Mouse (Mus musculus) embryonic facial prominence, embryonic 12.5 days (tissue): ENCODE measurements around the gene Sncb. TPM values are rescaled to one million over a fixed set of nuclear protein-coding genes. Genes with fewer than 3 reads are reported as not detected.
A peak's percentile ranks its signal among the peaks of the same experiment; 100 is the strongest.

Experiments used
- ATAC-seq: fragments of 200-750 bp; cut with Nextera tagmentation; 2 replicates; pipeline ENCODE4 v1.8.0; 2017; ENCODE audit not compliant: insufficient number of reproducible peaks, insufficient read depth, low FRiP score, low TSS enrichment
- H3K27ac ChIP-seq: fragments of 300-500 bp; sonication (generic); 2 replicates; pipeline ENCODE4 v1.5.1; 2016; ENCODE audit warnings: mild to moderate bottlenecking
- H3K27me3 ChIP-seq: fragments of 300-500 bp; sonication (generic); 2 replicates; pipeline ENCODE4 v1.6.1; 2016; ENCODE audit warnings: mild to moderate bottlenecking, moderate library complexity
- H3K36me3 ChIP-seq: fragments of 300-500 bp; sonication (generic); 2 replicates; pipeline ENCODE4 v1.6.1; 2016; ENCODE audit warnings: mild to moderate bottlenecking
- H3K4me1 ChIP-seq: fragments of 300-500 bp; sonication (generic); 2 replicates; pipeline ENCODE4 v1.6.1; 2016
- H3K4me2 ChIP-seq: fragments of 300-500 bp; sonication (generic); replicated peaks from 2 replicates; pipeline ENCODE4 v1.6.1; 2016; ENCODE audit warnings: mild to moderate bottlenecking, moderate library complexity
- H3K4me3 ChIP-seq: fragments of 300-500 bp; sonication (generic); 2 replicates; pipeline ENCODE4 v1.5.1; 2016; ENCODE audit warnings: mild to moderate bottlenecking
- H3K9ac ChIP-seq: fragments of 300-500 bp; sonication (generic); 2 replicates; pipeline ENCODE4 v1.6.1; 2016; ENCODE audit warnings: mild to moderate bottlenecking, moderate library complexity
- H3K9me3 ChIP-seq: fragments of 300-500 bp; sonication (generic); 2 replicates; pipeline ENCODE4 v1.6.1; 2016; ENCODE audit warnings: mild to moderate bottlenecking, moderate library complexity
- WGBS: fragments of 180-500 bp; shearing (Covaris S2); methylation state at CpG from one replicate; pipeline ENCODE4 v1.1.7; 2016; 5-methylcytosine and 5-hydroxymethylcytosine counted together
- polyA plus RNA-seq: library from polyadenylated mRNA; unstranded; fragments of >200 nt; fragmentation: Nextera tagmentation; extraction: Ambion mirVana; gene quantifications from 2 replicates; pipeline ENCODE4 v1.2.1, GENCODE M21; 2016

Gene Sncb
- polyA plus RNA-seq, 1 experiment from 2014 or later, result 0.27 TPM

DNA sequence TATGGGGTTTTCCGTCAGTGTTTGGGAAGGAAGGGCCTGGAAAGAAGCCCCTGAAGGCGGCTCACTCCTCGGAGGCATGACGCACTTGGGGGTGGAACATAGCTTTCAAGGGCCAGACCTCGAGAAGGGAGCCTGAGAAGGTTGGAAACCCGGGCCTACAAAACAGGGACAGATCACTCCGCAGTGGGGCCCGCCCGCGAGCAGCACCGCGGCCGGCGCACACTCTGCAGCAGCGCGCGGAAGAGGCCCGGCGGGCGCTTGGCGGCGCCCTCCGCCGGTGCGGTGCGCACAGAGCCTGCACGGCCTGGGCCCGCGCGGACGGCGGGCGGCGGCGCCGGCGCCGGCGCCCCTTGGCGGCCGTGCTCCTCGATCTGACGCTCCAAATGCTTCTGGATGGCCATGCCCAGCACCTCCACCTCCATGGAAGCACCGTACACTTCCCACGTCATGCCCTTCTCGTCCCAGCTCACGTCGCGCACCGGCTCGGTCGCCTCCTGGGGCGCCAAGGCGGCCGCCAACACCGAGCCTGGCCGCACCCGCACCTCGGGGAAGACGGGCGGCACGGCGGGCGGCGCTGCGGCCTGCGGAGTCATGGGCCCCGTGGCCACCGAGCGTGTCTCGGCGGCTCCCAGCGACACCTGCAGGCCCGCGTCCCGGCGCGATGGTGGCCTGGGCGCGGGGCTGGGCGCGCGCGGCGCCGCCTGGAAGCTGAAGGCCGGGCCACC, 28.7 kb downstream of the Sncb start:
- ATAC-seq, result peak; percentile 65; the same call in 1 of the 2 replicates
- Histone ChIP-seq H3K4me1 (peaks cover 13% of the 10 kb centered on the region), H3K36me3 (no peaks in the 10 kb centered on the region), H3K9ac (peak overlapping the region; percentile 47), H3K4me2 (peak overlapping the region; percentile 76), H3K9me3 (no peaks in the 10 kb centered on the region), H3K4me3 (peak overlapping the region; percentile 43), H3K27me3 (peaks cover 50% of the 10 kb centered on the region), H3K27ac (no peak overlapping the region)
- 1% methylated on average over 82 of the region's 87 CpGs for WGBS

DNA sequence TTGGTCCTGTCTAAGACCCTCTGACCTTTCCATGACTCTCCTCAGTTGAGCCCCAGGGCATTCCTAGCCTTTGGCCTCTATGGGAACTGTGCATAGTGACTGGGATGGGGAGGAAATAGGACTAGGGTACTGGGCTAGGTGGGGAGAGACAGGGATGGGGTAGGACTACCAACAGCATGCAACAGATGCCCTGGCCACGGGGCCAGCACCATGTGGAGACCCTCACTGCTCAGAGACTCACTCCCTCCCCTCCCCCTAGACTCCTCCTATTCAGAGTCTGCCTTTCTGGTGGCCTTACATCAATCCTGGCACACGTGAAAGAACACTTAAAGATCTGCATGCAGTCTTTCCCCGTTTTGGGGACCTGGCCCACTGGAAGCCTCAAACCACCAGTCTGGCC, 29.5 kb downstream of the Sncb start:
- H3K9me3 ChIP-seq, result no peaks in the 10 kb centered on the region
- peaks cover 13% of the 10 kb centered on the region for H3K4me1 ChIP-seq
- no peak overlapping the region for H3K9ac ChIP-seq
- no peaks in the 10 kb centered on the region for H3K36me3 ChIP-seq
- H3K27ac ChIP-seq, result no peak overlapping the region
- H3K4me3 ChIP-seq, result peak overlapping the region; percentile 43
- WGBS, result 24% methylated on average over 3 of the region's 3 CpGs
- H3K27me3 ChIP-seq, result peaks cover 47% of the 10 kb centered on the region
- ATAC-seq, result no peak
- H3K4me2 ChIP-seq, result peak overlapping the region; percentile 76

DNA sequence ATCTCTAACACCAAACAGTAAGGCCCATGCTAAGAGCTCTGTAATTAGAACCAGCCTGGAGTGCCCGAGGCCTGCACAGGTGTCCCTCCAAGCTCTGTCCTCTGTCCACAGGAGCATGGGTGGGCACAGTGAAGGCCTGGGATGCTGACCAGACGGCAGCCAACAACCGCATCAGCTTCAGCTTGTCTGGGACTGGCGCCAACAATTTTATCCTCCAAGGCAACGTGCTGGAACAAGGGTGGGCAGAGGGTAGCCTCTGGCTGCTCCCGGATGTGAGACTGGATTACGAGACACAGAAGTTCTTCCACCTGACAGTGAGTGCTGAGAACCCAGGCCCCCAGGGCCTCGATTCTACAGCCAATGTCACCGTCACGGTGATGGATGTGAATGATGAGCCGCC, 40.3 kb downstream of the Sncb start:
- Histone ChIP-seq H3K4me1 (no peaks in the 10 kb centered on the region), H3K36me3 (no peaks in the 10 kb centered on the region), H3K9ac (no peak overlapping the region), H3K4me2 (no peak overlapping the region), H3K27me3 (no peaks in the 10 kb centered on the region), H3K9me3 (0 out of 2 replicates have a peak, but pooled peaks cover 4% of the 10 kb centered on the region), H3K4me3 (no peak overlapping the region), H3K27ac (no peak overlapping the region)
- ATAC-seq, result no peak
- 71% methylated on average over 11 of the region's 11 CpGs for WGBS

DNA sequence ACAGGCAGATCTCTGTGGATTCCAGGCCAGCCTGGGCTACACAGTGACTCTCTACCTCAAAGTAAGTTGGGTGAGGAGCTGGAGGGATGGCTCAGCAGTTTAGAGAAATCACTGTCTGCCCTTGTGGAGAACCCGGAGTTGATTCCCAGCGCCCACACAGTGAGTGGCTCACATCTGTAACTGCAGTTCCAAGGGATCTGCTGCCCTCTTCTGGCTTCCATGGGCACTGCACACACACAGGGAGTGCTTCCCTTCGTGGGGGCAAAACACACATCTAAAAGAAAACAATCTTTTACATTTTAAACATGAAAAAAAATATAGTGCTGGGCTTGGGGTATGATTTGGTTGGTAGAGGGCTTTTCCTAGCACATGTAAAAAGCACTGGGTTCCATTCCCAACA, 43.3 kb downstream of the Sncb start:
- Histone ChIP-seq H3K36me3 (no peaks in the 10 kb centered on the region), H3K9ac (no peak overlapping the region), H3K27me3 (0 out of 2 replicates have a peak, but pooled peaks cover 3% of the 10 kb centered on the region), H3K4me1 (no peaks in the 10 kb centered on the region), H3K4me2 (no peak overlapping the region), H3K27ac (no peak overlapping the region), H3K9me3 (0 out of 2 replicates have a peak, but pooled peaks cover 4% of the 10 kb centered on the region), H3K4me3 (no peak overlapping the region)
- no peak for ATAC-seq
- WGBS, result 90% methylated on average over 3 of the region's 3 CpGs

DNA sequence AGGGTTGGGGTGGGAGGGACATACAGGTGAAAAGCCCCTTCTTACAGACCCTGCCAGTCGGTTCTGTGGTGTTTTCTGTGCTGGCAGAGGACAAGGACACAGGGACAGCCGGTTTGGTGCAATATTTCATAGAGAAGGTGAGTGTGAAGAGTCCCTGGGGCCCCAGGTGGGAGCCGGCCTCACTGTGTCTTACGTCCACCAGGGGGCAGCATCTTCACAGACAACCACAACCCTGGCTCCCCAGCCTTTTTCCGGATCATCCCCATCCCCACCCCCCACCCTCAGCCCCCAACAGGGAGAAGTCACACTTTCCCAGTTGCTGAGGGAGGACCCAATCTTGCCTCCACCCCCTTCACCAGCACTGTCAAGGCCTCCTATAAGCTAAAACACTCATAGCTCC, 49.5 kb downstream of the Sncb start:
- 2% methylated on average over 5 of the region's 5 CpGs for WGBS
- Histone ChIP-seq H3K4me2 (no peak overlapping the region), H3K27me3 (0 out of 2 replicates have a peak, but pooled peaks cover 5% of the 10 kb centered on the region), H3K27ac (no peak overlapping the region), H3K4me1 (no peaks in the 10 kb centered on the region), H3K4me3 (no peak overlapping the region), H3K9ac (no peak overlapping the region), H3K9me3 (no peaks in the 10 kb centered on the region), H3K36me3 (no peaks in the 10 kb centered on the region)
- ATAC-seq, result no peak

DNA sequence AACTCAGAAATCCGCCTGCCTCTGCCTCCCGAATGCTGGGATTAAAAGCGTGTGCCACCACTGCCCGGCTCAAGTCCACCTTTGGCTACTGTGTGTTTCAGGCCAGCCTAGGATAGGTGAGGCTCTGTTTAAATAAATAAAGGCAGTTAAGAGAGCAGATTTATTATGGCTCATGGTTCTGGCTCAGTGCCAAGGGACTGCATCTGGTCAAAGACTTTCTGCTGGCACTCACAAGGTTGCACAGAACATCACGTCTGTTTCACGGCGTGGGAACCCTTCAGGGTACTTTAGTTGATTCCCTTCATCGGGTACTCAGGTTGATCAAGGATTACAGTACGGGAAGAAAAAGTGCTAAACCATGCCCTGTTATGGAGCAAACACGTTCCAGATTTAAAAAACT, 51.4 kb downstream of the Sncb start:
- no peak overlapping the region for H3K9ac ChIP-seq
- H3K27ac ChIP-seq, result no peak overlapping the region
- no peak overlapping the region for H3K4me3 ChIP-seq
- ATAC-seq, result no peak
- no peaks in the 10 kb centered on the region for H3K36me3 ChIP-seq
- H3K27me3 ChIP-seq, result 0 out of 2 replicates have a peak, but pooled peaks cover 5% of the 10 kb centered on the region
- H3K4me2 ChIP-seq, result no peak overlapping the region
- H3K4me1 ChIP-seq, result no peaks in the 10 kb centered on the region
- 73% methylated on average over 10 of the region's 10 CpGs for WGBS
- no peaks in the 10 kb centered on the region for H3K9me3 ChIP-seq

DNA sequence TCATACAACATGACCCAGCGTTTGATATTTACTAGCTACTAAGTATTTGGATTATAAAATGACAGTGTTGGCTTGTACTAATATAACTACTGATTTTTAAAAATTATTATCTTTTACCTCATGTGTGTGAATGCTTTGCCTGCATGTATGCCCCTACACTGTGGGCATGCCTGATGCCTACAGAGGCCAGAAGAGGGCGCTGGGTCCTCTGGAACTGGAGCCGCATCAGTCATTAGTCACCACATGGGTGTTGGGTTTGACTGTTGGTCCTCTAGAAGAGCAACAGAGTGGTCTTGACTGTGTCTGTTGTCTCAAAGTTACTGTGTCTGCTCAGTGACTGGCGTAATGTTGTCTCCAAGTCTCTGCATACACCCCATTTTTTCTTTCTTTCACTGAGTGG, 52.0 kb downstream of the Sncb start:
- 0 out of 2 replicates have a peak, but pooled peaks cover 5% of the 10 kb centered on the region for H3K27me3 ChIP-seq
- H3K4me2 ChIP-seq, result no peak overlapping the region
- H3K9me3 ChIP-seq, result no peaks in the 10 kb centered on the region
- no peak overlapping the region for H3K9ac ChIP-seq
- no peak for ATAC-seq
- no peak overlapping the region for H3K27ac ChIP-seq
- H3K36me3 ChIP-seq, result no peaks in the 10 kb centered on the region
- H3K4me1 ChIP-seq, result no peaks in the 10 kb centered on the region
- WGBS, result 39% methylated on average over 4 of the region's 4 CpGs
- no peak overlapping the region for H3K4me3 ChIP-seq

DNA sequence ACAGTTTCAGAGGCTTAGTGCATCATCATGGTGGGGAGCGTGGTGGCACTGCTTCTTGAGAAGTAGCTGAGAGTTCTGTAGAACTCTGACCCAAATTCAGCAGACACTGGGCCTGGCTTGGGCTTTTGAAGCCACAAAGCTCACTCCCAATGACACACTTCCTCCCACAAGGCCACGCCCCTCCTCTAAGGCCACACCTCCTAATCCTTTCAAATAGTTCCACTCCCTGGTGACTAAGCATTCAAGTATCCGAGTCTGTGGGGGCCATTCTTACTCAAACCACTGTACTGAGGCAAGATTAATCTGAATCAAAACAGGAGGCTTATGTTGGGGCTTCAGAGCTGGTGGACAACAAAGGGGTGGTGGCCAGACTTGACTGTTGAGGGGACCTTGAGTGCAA, 55.5 kb downstream of the Sncb start:
- no peak overlapping the region for H3K4me3 ChIP-seq
- H3K27ac ChIP-seq, result no peak overlapping the region
- 72% methylated on average over 3 of the region's 3 CpGs for WGBS
- no peaks in the 10 kb centered on the region for H3K9me3 ChIP-seq
- no peak for ATAC-seq
- no peak overlapping the region for H3K4me2 ChIP-seq
- no peaks in the 10 kb centered on the region for H3K4me1 ChIP-seq
- no peaks in the 10 kb centered on the region for H3K36me3 ChIP-seq
- H3K9ac ChIP-seq, result no peak overlapping the region
- H3K27me3 ChIP-seq, result 0 out of 2 replicates have a peak, but pooled peaks cover 3% of the 10 kb centered on the region

Other genes starting within 250 kb of the Sncb start
- 168 and 169 TPM in 2 replicates for gene 4833439L19Rik, start 201.2 kb downstream of the Sncb start, polyA plus RNA-seq
- 35.9 and 36.8 TPM in 2 replicates for gene Arl10, start 191.6 kb downstream of the Sncb start, polyA plus RNA-seq
- gene Nop16, start 176.5 kb downstream of the Sncb start, polyA plus RNA-seq, result 84.7 and 85.7 TPM in 2 replicates
- gene Higd2a, start 176.4 kb downstream of the Sncb start, polyA plus RNA-seq, result 170 and 175 TPM in 2 replicates
- gene Cltb, start 155.3 kb downstream of the Sncb start, polyA plus RNA-seq, result 27.5 and 28.0 TPM in 2 replicates
- 86.6 and 92.4 TPM in 2 replicates for gene Faf2, start 144.8 kb downstream of the Sncb start, polyA plus RNA-seq
- gene Rnf44, start 72.7 kb downstream of the Sncb start, polyA plus RNA-seq, result 58.0 and 65.3 TPM in 2 replicates
- gene Cdhr2, start 65.1 kb downstream of the Sncb start, polyA plus RNA-seq, result 0.05 and 0.06 TPM in 2 replicates
- gene Gprin1, start 16.7 kb downstream of the Sncb start, polyA plus RNA-seq, result 2.1 and 4.2 TPM in 2 replicates
- gene Eif4e1b, start 17.4 kb upstream of the Sncb start, polyA plus RNA-seq, result not detected in 2 replicates
- 9.9 and 13.2 TPM in 2 replicates for gene Tspan17, start 22.8 kb upstream of the Sncb start, polyA plus RNA-seq
- gene Unc5a, start 182.8 kb upstream of the Sncb start, polyA plus RNA-seq, result 1.6 TPM in 2 replicates